Mouse (Mus musculus): Measurements from ENCODE around the gene Glt8d1.

DNA sequence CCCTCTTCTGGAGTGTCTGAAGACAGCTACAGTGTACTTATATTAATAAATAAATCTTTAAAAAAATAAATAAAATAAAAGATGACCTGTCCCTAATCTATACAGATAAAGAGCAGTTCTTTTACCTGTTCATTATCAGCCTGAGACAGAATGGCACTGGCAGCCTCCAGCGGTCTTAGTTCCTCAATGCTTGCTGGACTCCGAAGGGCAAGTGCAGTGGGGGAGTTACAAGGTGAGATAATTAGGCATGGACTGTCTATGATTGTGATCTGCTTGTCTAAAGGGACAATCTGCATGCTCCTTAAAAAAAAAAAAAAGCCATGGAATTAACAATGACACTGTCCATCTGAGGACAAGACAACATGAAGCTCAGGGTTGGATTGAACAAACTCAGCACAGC, 12.7 kb downstream of the Glt8d1 start:
- no peak for TF ChIP-seq POLR2A (IDR thresholded peaks at IDR 0.05; ENCODE audit: borderline replicate concordance, control insufficient read depth, low read depth, low read length)
- no peak for TF ChIP-seq CTCF (IDR thresholded peaks at IDR 0.05; ENCODE audit: control insufficient read depth, insufficient read depth, low read length)

Data from bone marrow, adult 2 months (tissue).